Mouse (Mus musculus) intestine, embryonic 15.5 days (tissue): ENCODE measurements at regions not wholly inside any gene's neighbourhood (a gene's known extent, or its start where the extent isn't known, plus 50 kb on each side); places are given as distances from the start of the nearest gene placed in this dataset.
"Not testable (repeated sequence)": the region's sequence is repeated elsewhere in the genome, so short reads cannot be mapped to it uniquely, and the experiment has no call there.

ENCODE experiments used
- ATAC-seq: fragments of 200-750 bp; cut with Nextera tagmentation; 2 replicates; pipeline ENCODE4 v1.8.0; 2017; ENCODE audit warnings: moderate TSS enrichment, moderate library complexity
- H3K27ac ChIP-seq: fragments of 300-500 bp; sonication (generic); 2 replicates; pipeline ENCODE4 v1.5.1; 2015; ENCODE audit warnings: mild to moderate bottlenecking, inconsistent platforms
- H3K27me3 ChIP-seq: fragments of 300-500 bp; sonication (generic); replicated peaks from 2 replicates; pipeline ENCODE4 v1.6.1; 2015; ENCODE audit warnings: inconsistent platforms
- H3K36me3 ChIP-seq: fragments of 300-500 bp; sonication (generic); 2 replicates; pipeline ENCODE4 v1.6.1; 2015; ENCODE audit warnings: inconsistent platforms
- H3K4me1 ChIP-seq: fragments of 300-500 bp; sonication (generic); replicated peaks from 2 replicates; pipeline ENCODE4 v1.6.1; 2015; ENCODE audit warnings: inconsistent platforms
- H3K4me2 ChIP-seq: fragments of 300-500 bp; sonication (generic); replicated peaks from 2 replicates; pipeline ENCODE4 v1.6.1; 2015; ENCODE audit warnings: mild to moderate bottlenecking, inconsistent platforms
- H3K4me3 ChIP-seq: fragments of 300-500 bp; sonication (generic); replicated peaks from 2 replicates; pipeline ENCODE4 v1.5.1; 2015; ENCODE audit warnings: inconsistent platforms
- H3K9ac ChIP-seq: fragments of 300-500 bp; sonication (generic); 2 replicates; pipeline ENCODE4 v1.6.1; 2015; ENCODE audit warnings: inconsistent platforms
- H3K9me3 ChIP-seq: fragments of 300-500 bp; sonication (generic); 2 replicates; pipeline ENCODE4 v1.6.1; 2016; ENCODE audit warnings: inconsistent platforms
- WGBS: fragments of 180-500 bp; shearing (Covaris S2); methylation state at CpG from one replicate; pipeline ENCODE4 v1.1.7; 2015; 5-methylcytosine and 5-hydroxymethylcytosine counted together

DNA sequence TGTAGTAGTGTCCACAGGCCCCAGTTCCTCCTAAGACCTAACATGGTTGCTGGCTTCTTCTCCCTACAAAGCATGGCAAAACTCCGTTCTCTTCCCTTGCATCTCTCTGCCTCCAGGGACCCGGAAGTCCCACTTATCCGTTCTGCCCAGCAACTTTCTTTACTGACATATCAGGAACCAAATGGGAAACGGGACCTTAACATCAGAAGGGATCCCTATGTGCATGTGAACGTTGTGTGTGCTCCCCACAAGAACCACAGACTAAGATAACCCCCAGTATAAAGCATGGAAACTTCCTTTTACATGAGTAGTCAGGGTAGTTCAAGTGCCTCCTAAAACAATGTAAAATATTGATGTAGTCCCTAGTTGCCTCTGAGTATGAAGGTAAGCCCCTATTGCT, 61.6 kb downstream of the Zxdb start:
- Histone ChIP-seq H3K9ac (no peak overlapping the region), H3K4me3 (no peak overlapping the region), H3K27me3 (no peaks in the 10 kb centered on the region), H3K9me3 (no peaks in the 10 kb centered on the region), H3K36me3 (no peaks in the 10 kb centered on the region), H3K27ac (no peak overlapping the region), H3K4me1 (no peaks in the 10 kb centered on the region), H3K4me2 (no peak overlapping the region)
- no peak for ATAC-seq
- WGBS, result 75% methylated on average over 5 of the region's 5 CpGs

GRCm38 (mm10) chrX:94788331-94788920, 64.1 kb downstream of the Zxdb start:
- H3K9ac ChIP-seq, result no peak overlapping the region
- H3K27ac ChIP-seq, result no peak overlapping the region
- 73% methylated on average over 3 of the region's 3 CpGs for WGBS
- no peaks in the 10 kb centered on the region for H3K9me3 ChIP-seq
- no peaks in the 10 kb centered on the region for H3K36me3 ChIP-seq
- no peak for ATAC-seq
- no peaks in the 10 kb centered on the region for H3K27me3 ChIP-seq
- H3K4me3 ChIP-seq, result no peak overlapping the region
- no peak overlapping the region for H3K4me2 ChIP-seq
- H3K4me1 ChIP-seq, result no peaks in the 10 kb centered on the region

DNA sequence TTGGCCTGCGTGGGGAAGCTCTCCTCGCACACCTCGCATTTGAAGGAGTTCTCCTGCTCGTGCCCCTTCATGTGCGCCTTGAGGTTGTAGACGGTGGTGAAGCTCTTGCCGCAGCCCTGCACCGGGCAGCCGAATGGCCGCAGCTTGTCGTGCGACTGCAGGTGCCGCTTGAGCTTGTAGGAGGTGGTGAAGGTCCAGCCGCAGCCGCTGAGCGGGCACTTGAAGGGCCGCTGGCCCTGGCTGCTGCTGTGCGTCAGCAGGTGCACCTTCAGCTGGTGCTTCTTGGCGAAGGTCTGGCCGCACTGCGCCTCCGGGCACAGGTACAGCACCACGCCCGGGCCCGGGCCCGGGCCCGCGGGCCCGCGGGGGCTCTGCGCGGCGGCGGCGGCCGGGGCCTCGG, 72.5 kb downstream of the Zxdb start:
- not testable (repeated sequence) for H3K9me3 ChIP-seq, H3K27me3 ChIP-seq, H3K36me3 ChIP-seq, H3K4me2 ChIP-seq, H3K4me3 ChIP-seq, H3K9ac ChIP-seq, H3K4me1 ChIP-seq, H3K27ac ChIP-seq
- peak; percentile 57 for ATAC-seq
- WGBS, result no CpG with 5 or more reads among the region's 37 CpGs

- not testable (repeated sequence) for H3K9me3 ChIP-seq, H3K4me2 ChIP-seq, H3K4me1 ChIP-seq, H3K9ac ChIP-seq, H3K36me3 ChIP-seq, H3K4me3 ChIP-seq, H3K27ac ChIP-seq, H3K27me3 ChIP-seq
- no CpG with 5 or more reads among the region's 131 CpGs for WGBS
- peak; percentile 83 for ATAC-seq
Observed at GRCm38 (mm10) chrX:94797348-94798182, 73.2 kb downstream of the Zxdb start.

DNA sequence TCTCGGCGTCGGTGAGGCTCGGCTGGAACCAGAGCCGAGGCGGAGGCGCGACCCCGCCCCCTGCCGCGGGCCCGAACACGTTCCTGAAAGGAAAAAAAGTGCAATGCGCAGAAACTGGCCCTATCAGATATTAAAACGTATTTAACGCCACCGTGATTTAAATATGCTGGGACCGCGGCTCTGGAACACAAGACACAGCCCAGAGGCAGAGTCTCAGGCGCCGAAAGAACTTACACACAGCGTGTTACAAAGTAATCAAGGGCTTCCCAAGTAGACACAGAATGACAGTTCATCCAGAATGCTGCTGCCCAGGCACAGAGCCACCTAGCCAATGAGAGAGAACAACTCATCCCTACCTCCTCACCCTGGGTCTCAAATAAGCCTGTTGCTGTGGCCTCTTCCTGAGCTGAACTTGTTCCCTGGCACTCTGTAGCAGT, 73.8 kb downstream of the Zxdb start:
- H3K9ac ChIP-seq, H3K4me2 ChIP-seq, H3K36me3 ChIP-seq, H3K4me3 ChIP-seq, H3K4me1 ChIP-seq, H3K27me3 ChIP-seq, H3K9me3 ChIP-seq, H3K27ac ChIP-seq: not testable (repeated sequence)
- peak; percentile 82 for ATAC-seq
- no CpG with 5 or more reads among the region's 22 CpGs for WGBS

DNA sequence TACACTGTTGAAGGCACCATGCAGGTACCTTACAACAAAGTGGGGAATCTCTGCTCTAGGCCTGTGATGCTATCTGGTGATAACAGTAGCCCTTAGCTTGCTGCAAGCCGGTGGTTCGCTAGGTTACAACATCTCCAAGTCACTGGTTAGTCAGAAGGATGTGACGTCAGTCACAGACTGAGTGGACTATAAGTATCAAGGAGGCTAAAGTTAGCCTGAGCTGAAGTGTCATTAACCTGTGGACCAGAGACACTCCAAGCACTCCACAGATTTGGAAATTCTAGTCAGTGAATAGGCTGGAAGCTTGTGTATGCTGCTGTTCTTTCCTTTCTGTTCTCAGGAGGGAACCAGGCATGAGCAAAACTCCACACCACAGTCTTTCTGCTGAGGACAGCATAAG, 88.4 kb downstream of the Zxdb start:
- not testable (repeated sequence) for H3K4me2 ChIP-seq

GRCm38 (mm10) chrX:94827524-94827923, 103.2 kb downstream of the Zxdb start:
- 89% methylated on average over 6 of the region's 6 CpGs for WGBS
- not testable (repeated sequence) for H3K4me2 ChIP-seq, H3K4me3 ChIP-seq, H3K4me1 ChIP-seq, H3K9ac ChIP-seq, H3K36me3 ChIP-seq, H3K27me3 ChIP-seq, H3K27ac ChIP-seq, H3K9me3 ChIP-seq, ATAC-seq

More for the DNA sequence above, 88.4 kb downstream of the Zxdb start:
- H3K27ac ChIP-seq, H3K9ac ChIP-seq, H3K27me3 ChIP-seq, H3K4me3 ChIP-seq, H3K9me3 ChIP-seq, H3K36me3 ChIP-seq, H3K4me1 ChIP-seq, ATAC-seq: not testable (repeated sequence)
- WGBS, result no CpG with 5 or more reads among the region's 3 CpGs

- 31% methylated on average over 2 of the region's 2 CpGs for WGBS
- not testable (repeated sequence) for H3K4me2 ChIP-seq, H3K27me3 ChIP-seq, ATAC-seq, H3K36me3 ChIP-seq, H3K9ac ChIP-seq, H3K27ac ChIP-seq, H3K4me1 ChIP-seq, H3K4me3 ChIP-seq, H3K9me3 ChIP-seq
Observed at GRCm38 (mm10) chrX:94844110-94844779, 119.9 kb downstream of the Zxdb start.

DNA sequence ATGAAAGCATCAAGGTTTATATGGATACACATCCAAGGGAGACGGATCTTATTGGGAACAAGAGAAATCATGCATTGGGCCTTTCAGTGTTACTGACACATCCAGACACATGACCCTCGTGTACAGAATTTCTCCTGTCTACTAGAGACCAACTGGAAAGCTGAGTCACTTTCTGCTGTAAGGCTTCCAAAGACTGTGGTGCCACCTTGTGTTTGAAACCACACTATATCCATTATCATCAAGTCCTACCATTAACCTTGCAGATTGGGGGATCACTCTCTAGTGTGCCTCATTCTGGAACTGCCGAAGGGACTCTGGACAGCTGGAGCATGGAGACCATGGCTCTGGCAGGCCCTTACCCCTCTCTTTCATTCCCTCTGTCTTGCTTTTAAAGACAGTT, 125.2 kb downstream of the Zxdb start:
- ATAC-seq, H3K27ac ChIP-seq, H3K4me2 ChIP-seq, H3K9me3 ChIP-seq, H3K27me3 ChIP-seq, H3K9ac ChIP-seq, H3K4me1 ChIP-seq, H3K4me3 ChIP-seq, H3K36me3 ChIP-seq: not testable (repeated sequence)
- WGBS, result 86% methylated on average over 1 of the region's 3 CpGs

- Histone ChIP-seq H3K9me3 (no peaks in the 10 kb centered on the region), H3K27ac (no peak overlapping the region), H3K9ac (no peak overlapping the region), H3K4me2 (no peak overlapping the region), H3K4me3 (no peak overlapping the region), H3K27me3 (no peaks in the 10 kb centered on the region), H3K36me3 (no peaks in the 10 kb centered on the region), H3K4me1 (no peaks in the 10 kb centered on the region)
- WGBS, result 67% methylated on average over 1 of the region's 1 CpGs
- ATAC-seq, result no peak
Observed at GRCm38 (mm10) chrX:94857501-94857900, 133.1 kb downstream of the Zxdb start.

DNA sequence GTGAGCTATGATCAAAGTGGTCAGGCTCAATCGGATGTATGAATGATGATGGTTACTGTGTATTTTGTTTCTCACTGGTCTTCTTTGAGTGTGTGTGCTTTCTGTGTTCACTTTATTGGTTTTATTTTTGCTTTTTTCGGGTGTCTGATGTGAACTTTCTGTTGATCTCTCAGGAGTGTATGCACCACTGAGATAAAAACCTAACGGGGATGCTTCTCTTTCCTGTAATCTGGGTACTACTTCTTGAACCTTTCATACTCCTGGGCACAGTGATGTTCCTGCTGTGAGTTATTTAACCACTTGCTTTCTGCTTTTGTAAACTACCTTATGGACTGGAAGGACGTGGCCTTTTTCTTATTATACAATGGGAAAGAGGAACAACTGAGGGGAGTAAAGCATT, 133.6 kb downstream of the Zxdb start:
- Histone ChIP-seq H3K9ac (no peak overlapping the region), H3K27ac (no peak overlapping the region), H3K4me1 (no peaks in the 10 kb centered on the region), H3K36me3 (no peaks in the 10 kb centered on the region), H3K4me2 (no peak overlapping the region), H3K27me3 (no peaks in the 10 kb centered on the region), H3K4me3 (no peak overlapping the region), H3K9me3 (no peaks in the 10 kb centered on the region)
- WGBS, result 75% methylated on average over 4 of the region's 4 CpGs
- no peak for ATAC-seq

GRCm38 (mm10) chrX:94863123-94863522, 138.8 kb downstream of the Zxdb start:
- no peak overlapping the region for H3K4me3 ChIP-seq
- H3K4me1 ChIP-seq, result no peaks in the 10 kb centered on the region
- H3K9ac ChIP-seq, result no peak overlapping the region
- H3K27me3 ChIP-seq, result no peaks in the 10 kb centered on the region
- H3K36me3 ChIP-seq, result no peaks in the 10 kb centered on the region
- no peak overlapping the region for H3K4me2 ChIP-seq
- ATAC-seq, result no peak; the same call in 1 of the 2 replicates
- no peaks in the 10 kb centered on the region for H3K9me3 ChIP-seq
- WGBS, result 75% methylated on average over 1 of the region's 1 CpGs
- no peak overlapping the region for H3K27ac ChIP-seq
